Mouse (Mus musculus) MEL-GATA-1-ER (cell line): ENCODE measurements around the gene Kdm6b.
A peak's percentile ranks its signal among the peaks of the same experiment; 100 is the strongest.

Source experiments
- DNase-seq: peaks from one replicate; pipeline ENCODE4 v3.0.0-alpha.2; 2012; ENCODE audit warnings: low read depth; ENCODE audit errors: extremely low read depth

Gene Kdm6b

DNA sequence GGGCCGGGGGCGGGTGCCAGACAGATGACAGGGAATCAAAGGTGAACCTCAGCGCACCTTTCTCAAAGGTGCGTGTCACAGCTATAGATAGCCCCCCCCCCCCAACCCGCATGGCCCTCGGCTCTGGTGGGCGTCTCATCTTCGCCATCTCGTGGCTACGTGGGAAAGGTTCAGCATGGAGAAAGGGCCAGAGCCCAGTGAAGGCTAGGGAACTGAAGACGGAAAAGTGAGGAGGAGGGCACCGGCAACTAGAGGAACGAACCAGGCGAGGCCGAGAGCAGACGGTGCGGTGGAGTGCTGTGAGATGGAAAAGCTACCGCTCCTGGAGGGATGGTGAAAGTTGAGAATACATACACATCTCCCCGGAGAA, 6.0 kb upstream of the Kdm6b start:
- DNase-seq = no peak

DNA sequence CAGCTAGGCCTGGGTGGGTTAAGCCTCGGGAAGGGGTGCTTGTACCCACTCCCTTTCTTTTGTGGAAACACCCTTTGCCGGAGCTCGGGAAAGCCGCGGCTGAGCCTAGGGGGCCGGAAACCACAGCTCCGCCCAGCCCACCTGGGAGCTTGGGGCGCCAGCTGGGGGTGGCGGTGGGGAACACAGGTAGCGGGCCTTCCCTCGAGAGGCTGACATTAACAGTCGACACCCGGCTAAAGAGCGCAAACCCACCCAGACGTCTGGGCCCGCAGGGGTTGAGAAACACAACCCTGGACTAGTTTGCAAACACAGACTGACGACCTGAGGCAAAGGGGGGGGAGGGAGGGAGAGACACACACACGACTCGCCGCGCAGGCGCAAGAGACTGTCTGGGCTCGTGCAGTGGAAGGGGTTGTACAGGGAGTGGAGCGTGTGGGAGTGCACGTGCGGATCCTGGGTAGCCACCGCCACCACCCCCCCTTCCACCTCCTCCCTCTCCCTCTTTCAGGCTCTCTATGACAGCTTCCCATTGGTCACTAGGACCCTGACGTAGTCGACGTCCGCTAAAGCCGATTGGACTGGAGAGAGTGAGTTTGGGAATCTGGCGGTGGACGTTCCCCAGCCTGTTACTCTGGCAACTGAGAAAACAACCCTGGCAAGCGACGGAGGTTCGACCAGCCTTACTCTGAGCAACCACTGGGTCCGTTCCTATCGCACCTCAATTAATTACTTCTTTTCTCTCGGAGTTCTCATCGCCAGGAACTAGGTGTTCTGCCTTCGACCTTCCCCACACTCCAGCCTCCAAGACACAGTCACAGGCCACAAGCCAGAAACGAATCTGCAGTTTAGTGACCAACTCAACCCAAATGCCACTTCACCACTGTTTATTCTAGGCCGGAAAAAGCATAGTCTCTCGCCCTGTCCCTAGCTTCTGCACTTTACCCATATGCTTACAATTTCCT, 5.3 kb upstream of the Kdm6b start:
- peak; percentile 96 for DNase-seq

DNA sequence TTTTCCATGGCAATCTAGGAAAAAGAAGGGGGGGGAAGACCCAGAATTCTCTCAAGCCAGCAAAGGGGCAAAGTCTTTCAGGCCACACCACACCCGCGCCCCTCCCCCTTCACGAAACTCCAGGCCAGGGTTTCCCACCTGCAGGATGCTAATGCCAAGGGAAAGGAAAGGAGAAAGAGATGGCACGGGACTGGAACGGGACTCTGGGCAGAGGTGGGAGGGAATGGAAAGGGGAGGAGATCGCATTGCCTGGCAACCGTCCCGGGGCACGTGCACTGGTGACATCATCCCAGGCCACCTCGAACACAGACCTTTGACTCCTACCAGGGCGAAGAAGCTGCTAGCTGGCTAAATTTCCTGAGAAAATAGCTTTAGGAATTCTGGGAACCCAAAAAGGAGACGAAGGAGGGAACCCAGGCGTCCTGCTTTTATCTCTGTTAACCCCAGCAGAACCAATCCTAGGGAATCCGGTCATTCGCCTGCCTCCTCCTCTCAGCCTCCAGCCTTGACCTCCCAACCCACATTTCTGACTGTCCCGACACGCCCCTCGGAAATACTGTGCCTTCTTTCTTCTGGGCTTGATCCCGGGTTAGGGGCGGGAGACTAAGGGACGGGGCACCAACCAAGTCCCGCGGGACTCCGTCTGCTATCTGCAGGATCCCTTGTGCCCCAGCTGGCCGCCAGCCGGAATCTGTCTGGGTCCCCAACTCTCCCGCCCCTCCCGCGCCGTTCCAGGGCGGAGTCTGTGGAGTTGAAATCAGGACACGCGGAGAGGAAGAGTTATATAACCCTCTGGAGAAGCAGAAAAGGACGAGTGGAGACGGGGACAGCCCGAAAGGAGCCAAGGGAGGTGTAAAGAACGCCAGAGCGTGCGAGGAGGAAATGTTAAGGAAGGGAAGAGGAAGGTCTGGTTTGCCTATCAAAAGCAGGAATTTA, 4.2 kb upstream of the Kdm6b start:
- DNase-seq = no peak

DNA sequence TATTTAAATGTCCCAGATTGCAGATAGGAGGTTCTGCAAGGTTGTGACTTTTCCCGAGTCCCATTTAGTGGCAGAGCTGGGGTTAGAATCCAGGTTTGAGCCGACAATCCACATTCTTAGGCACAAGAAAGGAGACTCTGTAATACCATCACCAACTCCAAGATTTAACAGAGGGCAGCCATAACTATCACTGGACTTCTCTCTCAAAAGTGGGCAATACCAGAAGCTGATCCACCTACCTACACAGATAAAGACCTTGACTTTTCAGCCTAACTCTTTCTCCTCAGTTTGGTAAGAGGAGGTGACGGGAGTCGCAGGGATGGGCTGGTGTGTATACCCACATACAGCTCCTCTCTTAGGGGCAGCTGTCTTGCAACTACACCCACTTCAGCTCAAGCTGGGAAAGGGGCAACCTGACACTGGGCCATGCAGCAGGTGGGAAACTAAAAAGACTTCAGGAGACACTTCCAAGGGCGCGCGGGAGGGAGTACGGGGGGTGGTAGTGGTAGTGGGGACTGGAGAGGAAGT, 3.5 kb upstream of the Kdm6b start:
- no peak for DNase-seq

DNA sequence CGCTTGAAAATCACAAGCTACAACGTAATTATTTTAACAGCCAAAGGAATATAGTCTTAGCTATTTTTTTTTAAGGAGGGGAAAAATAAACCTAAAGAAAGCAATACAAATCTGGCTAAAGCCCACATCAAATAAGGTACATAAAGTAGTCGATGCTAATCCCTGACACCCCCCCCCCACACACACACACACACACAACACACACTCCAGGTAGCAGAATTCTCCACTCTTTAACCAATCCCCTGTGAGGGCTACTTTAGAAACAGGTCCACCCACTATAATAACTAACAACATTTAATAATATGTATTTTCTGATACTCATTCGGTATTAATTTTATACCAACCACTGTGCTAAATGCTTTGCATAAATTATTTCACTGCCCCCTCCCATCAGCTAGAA, 3.0 kb upstream of the Kdm6b start:
- DNase-seq = no peak

DNA sequence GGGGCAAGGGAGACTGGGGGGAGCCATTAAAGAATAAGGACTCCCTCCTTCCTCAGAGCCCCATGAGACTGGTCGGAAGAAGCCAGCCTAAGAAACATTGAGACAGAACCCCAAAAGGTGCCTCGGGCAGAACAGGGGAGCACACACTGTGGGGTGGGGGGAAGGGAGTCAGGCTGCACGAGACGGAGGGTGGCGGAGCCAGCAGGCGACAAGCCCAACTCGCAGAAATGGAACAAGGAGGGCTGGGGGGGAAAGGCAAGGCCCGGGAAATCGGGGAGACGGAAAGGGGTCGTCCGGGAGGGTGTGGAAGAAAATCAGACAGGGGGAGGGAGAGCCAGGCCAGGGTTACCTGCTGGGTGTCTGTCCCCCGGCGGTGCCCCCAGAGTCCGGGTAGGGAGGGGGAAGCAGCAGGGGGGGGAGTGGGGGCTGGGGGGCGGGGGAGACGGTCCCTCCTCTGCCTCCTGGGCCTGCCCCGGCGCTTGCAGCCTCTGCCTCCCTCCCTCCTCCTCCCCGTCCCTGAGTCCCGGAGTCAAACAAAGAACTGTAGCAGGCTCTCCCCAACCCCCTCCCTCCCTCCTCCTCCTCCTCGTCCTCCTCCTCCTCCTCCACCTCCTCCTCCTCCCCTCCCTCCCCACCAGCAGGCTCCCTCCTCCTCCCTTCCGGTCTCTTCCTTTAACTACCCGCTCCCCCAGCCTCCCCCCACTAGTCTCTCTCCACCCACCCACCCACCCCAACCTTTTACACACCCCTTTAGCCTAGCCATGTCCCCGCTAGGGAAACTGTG, 2.4 kb upstream of the Kdm6b start:
- no peak for DNase-seq

DNA sequence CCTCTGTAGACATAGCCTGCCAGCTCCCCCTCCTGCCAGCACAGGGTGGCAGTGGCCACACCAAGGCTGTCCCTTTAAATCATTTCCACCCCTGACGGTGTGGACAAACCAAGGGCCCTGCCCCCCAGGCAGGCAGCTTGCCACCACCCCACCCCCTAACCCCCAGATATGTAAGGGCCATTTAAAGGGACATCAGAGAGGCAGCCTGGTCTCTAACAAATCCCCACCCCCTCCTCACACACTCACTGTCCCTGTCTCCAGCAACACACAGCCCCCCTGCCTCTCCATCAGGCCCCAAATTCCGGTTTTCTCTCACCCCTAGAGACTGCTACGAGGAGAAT, 1.8 kb upstream of the Kdm6b start:
- DNase-seq = no peak

DNA sequence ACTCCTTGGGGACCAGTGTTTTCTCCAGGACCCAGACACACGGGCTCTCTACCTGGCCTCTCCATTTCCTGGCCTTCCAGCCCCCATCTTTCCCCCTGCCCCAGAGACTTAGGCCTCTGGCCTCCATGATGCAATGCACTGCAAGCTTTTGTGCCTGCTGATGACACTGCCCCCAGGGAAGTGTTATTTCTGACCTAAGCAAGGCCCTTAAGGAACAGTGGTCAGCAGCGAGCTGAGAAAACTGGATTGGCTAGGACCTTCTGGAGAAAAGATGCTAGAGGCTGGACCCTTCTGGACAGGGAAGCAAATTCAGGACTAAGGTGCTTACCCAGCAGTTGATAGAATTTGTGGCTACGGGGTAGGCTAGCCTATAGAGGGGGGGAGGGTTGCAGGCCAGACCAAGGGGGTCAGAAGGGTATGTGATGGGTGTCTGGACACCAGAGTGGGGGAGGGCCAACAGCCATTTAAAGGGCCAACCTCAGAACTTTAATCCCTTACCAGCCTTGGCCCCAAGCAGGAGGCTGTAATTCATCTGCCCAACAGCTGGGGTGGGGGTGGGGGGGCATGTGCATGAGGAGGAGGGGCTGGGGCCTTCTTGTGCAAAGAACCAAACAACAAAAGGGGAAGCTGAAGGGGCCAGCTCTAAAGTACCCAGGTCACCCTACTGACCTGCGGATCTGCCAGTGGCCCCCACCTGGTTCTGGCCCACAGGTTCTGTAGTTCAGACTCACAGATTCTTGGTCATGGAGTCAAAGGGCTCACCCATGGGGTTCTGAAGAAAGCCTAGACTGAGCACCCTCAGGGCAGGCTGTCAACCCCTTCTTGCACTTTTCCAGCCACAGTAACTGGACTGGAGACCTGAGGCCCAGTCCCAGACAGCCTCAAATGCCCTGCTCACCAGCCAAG, 1.2 kb upstream of the Kdm6b start:
- DNase-seq = no peak

DNA sequence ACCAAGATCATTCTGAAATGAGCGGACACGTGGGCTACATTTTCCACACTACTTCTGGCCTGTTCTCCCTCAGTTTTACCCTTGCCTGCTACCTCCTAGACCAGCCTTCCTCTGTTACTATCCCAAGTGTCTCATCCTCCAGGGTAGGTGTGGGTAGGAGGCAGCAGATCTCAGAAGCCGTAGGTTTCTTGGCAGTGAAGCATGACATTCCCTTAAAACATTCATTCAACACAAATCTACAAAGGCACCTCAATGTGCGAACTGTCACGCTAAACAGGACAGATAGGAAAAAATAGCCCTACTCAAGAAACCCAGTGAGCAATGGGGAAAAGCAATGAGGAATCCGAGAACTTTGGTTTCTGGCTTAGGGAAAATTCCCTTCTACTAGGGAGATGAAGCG, 927 bp downstream of the Kdm6b start:
- DNase-seq = no peak

DNA sequence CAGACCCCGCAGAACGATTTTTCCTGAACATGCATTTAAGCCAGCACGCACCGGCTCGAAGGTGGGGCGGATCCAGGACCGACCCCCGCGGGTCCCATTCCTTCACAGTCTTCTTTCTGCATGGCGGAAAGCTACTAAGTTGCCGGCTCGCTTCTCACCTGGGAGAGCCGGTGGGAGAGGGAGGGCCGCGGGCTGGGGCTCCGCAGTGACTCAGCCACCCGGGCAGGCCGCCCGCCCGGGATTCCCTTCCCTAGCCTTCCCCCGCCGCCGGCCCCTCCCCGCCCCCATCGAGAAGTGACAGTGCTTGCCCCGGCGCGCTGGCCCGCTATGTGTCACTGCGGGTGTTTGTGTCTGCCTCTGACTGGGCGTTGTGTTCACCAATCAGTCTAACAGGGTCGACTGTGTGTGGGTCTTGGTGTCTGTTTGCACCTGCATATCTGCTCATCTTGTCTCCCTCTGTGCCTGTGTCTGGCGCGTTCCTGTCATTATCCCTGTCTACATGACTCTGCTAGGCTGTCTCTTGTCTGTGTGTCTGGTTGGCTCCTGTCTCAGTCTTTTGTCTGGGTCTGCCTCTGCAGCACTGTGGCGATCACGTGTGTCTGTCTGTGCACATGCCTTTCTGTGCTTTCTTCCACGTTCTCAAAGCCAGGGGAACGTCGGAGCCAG, 1.8 kb downstream of the Kdm6b start:
- DNase-seq = no peak

DNA sequence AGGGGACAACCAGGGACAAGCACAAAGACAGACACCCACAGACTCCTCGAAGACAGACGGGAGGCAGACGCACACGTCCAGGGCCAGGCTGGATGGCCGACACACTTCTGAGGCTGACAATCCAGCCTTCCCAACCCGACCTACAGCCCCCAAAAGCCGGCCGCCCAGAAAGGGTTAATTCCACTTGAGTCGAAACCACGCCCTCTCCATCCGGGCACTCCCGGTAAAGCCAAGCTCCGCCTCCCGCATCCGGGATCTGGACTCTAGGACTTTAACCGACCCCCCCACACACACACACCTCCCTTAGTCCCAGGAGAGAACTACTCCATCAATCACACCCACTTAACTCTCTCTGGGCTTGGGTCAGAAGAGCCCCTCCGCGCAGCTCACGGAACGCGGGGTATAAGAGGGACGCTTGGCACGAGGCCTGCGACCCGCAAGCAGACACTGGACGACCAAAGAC, 2.4 kb downstream of the Kdm6b start:
- no peak for DNase-seq

DNA sequence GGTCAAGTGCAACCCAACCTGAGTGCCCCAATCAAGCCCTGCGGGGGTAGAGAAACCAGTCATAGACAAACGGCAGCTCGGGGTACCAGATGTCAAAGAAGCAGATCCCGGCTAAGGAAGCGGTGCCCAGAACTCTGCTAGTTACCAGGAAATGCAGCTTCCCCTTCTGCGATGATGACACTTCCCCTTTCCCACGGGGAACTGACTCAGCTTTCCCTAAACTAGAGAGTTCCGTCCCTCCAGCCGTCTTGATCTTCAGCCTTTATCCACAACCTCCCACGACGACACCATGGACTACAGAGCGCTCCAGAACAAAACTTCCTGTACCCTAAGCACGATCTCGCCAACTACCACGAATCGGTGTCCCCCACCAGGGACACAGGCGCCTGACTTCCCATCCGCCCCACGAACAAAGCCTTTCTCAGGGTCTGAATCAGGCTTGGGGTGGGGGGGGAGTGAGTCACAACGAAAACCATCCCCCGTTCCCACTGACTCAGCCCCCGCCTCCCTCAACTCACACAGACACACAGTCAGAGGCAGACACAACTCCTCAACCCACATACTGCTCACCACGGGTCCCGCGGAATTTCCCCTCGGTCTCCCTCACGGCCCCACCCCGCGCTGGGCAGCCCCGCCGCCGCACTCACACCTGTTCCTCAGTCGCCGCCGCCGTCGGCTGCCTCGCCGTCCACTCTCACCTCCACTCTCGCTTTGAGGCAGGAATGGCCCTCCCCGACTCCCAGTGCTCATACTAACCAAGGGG, 3.0 kb downstream of the Kdm6b start:
- no peak for DNase-seq

DNA sequence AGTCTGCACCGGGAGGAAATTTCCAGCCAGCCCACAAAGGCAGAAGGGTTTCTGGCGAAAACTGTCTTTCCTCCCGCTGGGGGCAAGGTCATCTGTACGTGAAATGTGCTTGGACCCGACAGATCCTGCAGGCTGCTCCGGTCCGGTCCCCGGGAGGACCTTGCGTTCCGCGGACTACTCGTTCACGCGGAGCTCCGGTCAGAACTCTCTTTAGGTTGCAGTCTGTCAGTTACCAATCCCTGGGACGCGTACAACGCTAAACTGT, 3.5 kb downstream of the Kdm6b start:
- DNase-seq = no peak

DNA sequence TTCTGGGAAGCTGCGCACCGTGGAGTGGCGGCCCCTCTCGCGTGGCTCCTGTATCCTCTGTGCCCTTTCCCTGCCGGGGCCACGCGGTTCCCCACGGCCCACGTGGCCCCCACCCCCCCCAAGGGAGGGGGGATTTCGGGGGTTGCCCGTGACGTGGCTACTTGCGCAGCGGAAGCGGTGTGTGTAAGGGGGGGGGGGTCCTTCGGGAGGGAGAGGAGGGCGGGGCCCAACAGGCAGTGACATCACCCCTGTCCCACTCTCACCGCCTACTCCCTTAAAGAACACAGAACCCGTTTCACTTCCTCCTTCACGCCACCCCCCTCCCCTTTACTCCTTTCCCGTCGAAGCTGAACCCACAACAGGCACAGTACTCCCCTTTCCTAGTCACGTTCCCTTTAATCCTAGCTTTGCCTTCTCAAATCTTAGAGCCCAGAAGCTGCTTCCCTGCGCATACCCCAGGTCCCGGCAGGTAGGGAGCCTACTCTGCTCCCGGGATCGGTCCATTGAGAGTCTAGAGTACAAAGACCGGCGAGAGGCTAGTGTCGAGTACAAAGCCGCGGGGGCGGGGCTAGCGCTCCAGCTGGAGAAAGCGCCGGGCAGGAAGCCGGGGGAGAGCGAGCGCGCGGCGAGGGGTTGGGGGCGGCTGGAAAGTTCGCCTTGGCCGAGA, 4.0 kb downstream of the Kdm6b start:
- DNase-seq = no peak

DNA sequence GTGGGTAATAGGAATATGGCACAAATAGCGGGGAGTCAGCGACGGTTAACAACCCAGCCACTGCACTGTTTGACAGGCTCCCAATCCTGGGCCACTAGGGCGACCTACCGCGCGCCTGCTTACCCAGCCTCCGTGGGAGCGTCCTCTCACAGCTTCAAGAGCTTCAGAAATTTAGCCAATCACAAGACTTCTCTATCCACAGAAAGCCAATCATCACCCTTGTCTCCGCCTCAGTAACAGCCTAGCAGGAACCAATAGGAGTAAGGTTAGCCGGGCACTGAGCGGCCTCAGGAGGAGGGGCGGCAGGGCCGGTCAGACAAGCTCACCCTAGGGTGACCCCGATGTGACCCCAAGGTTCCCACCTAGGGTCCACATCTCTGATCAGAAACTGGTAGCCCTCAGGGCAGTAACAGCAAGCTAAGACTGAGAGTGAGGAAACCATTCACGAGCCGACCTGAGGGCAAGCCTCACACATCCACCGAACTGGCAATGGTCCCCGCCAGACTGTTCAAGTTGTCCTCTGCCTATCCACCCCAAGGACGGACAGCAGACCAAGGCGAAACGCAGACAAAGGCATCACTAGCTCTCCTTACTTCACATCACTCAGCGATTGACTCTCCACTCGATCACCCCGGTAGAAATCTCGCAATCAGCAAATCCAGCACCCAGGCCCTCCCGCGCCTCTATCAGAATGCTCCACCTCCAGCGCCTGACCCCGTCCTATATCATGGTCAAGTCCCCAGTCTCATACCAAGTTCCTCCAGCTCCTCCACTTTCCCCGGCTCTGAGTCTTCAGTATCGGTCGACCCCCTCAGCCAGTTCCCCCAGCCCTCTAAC, 4.7 kb downstream of the Kdm6b start:
- peak; percentile 95 for DNase-seq

DNA sequence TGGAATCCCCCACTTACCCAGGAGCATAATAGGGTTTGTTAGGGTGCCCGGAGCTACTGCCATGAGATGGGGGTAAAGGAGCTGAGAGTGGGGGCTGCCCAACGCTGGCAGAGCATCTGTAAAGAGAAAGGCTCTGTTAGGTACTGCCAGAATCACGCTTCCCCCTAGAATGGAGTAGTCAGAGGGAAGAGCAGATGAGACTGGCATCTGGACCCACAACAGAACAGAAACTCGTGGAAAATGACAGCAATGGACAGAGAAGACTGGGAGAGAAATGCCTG, 5.8 kb downstream of the Kdm6b start:
- DNase-seq = no peak

DNA sequence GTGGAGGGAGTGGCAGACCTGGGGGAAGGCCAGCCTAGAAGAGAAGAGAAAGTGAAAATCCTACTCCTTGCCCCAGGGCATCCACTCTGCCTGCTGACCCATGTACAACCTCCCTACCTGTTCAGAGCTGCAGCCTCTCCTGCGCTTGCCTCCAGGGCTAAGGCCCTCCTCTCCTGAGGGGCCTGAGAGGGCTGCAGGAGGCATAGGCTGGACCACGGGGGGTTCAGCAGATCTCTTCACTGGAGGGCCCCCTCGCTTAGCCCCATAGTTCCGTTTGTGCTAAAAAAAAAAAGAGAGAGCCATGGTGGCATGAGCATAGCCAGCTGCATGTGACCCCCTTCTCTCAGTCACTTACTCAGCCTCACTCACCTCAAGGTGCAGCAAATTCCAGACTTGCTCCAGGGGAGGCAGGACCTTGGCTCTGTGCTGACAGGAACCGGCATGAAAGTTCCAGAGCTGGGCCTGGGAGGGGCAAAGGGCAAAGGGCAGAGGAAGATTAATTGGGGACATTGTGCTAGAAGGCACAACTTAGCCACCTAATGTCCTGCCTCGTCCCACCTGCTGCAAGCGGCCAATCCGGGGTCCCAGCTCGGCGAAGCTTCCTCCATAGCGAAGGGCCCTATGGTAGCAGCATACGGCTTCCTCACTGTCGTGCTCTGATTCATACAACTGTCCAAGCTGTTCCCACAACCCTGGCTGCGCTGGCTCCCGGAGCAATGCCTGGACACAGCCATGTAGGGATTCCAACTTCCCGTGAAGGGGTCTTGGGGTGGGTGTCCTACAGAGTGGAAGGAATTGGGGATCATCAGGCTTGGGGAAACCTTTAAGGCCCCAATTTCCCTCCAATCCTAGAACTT, 6.4 kb downstream of the Kdm6b start:
- DNase-seq = no peak
